Mouse (Mus musculus) layer of hippocampus, postnatal 25 days (tissue): ENCODE results near the gene Rab11b. TPM values are rescaled to one million over a fixed set of nuclear protein-coding genes. Genes with fewer than 3 reads are reported as not detected.

Experiments
- DNase-seq, 2 experiments: peaks; one replicate each; pipeline ENCODE4 v3.0.0; 2022; ENCODE audit warnings: mixed read lengths in 2 of 2, low spot score in 1 of 2; ENCODE audit errors: extremely low spot score in 1 of 2
- total RNA-seq, 2 experiments: library from RNA; stranded (reverse); gene quantifications; 2 replicates each; pipeline ENCODE4 v1.2.3; 2021

Rab11b gene
- total RNA-seq, 2 experiments from 2014 or later: 304 to 328 TPM

DNA sequence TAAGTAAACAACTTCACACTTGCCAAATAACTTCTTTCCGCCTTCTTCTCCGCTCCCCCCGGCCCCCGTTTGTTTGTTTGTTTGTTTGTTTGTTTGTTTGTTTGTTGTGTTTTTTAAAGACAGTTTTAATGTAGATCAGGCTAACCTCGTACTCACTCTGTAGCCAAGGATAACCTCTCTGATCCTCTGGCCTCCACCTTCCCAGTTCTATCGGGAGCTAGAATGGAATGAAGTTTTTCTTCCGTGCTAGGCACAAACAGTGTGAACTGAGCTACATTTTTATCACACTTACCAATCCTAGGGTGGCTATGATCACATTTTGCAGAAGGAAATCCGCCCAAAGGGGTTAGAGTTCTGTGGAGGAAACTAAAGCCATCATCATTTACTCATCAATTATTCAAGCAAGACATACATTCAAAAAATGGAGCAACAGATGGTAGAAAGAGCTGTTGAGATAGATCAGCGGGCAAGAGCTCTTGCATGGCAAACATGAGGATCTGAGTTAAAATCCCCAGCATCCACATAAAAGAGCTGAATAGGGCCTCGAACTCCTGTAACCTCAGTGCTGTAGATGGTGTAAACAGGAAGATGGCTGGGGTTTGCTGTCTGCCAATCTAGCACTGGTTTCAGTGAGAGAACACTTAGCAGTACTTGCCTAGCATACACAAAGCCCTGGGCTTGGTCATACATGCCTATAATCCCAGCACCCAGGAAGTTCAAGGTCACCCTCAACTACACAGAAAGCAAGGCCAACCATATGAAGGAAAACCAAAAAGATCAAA, 41.2 kb downstream of the Rab11b start:
- no peak for DNase-seq

DNA sequence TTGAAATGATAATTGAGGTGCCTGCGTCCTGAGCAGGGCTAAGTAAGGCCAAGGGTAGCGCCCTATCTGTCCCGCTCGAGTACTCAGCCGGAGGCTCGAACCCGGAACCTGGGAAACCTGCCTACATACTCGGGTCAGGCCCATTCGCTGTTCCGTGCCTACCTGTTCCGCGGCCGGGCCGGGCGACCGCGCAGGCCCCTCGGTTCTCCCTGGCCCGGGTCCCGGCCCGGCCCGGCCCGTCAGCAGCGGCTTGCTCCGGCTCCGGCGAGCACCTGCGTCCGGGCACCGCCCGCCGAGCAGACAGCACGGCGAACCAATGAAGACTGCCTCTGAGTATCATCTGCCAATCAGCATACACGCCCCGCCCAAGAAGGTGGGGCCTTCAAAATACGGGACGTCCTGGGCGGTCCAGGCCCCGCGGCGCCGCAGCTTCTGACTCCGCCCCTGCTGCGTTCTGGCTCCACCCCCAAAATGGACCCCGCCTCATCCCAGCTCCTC, 41.9 kb downstream of the Rab11b start, which contains the start of gene March2:
Gene March2, minus strand, starts transcription at position 287 of the 498 bp plus-strand sequence.
- peak; percentile 86 to 88 for DNase-seq

DNA sequence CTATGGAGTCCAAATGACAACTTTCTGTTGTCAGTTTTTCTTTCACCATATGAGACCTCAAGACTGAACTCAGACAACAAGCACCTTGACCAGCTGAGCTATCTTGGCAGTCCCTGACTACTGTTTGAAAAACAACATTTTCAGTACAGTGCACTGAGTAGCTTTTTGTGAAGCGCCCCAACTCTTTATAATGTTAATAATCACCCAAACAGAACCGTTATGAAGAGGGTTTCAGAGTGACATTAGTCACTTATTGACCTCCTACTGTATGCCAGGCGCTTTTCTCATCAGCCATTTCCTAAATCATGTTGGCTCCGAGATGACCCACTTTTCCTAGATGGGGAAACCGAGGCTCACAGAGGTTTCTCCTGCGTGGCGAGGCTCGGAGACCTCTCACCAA, 42.3 kb downstream of the Rab11b start:
- DNase-seq: no peak

DNA sequence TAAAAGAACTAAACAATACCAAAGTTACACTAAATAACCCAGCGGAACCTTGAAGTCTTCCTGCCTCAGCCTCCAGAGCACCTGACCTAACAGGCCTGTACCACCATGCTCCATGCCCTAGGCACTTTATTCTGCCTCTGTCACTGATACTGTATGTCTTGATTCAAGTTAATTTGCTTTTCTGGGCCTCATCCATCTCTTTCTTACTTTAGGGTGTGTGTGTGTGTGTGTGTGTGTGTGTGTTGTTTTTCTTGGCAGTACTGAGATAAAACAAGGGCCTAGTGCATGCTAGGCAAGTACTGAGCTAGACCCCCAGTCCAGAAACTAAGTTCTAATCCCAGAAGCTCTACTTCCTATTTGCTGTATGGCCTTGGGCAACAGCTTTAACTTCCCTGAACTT, 43.1 kb downstream of the Rab11b start:
- DNase-seq: no peak

DNA sequence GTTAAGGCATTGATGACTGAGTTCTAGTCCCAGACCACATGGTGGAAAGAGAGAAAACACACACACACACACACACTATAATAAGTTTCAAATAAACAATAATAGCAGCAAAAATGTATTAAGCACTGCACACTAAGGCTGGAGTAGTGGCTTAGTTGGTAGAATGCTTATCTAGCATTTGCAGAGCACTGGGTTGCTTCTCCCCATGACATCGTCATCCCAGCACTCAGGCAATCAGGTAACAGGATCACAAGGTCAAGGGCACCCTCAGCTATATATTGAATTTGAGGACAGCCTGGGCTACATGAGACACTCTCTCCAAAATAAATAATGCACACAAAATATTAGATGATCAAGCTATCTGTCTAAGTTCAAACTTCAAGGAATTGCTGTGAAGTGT, 45.6 kb downstream of the Rab11b start:
- DNase-seq: no peak

DNA sequence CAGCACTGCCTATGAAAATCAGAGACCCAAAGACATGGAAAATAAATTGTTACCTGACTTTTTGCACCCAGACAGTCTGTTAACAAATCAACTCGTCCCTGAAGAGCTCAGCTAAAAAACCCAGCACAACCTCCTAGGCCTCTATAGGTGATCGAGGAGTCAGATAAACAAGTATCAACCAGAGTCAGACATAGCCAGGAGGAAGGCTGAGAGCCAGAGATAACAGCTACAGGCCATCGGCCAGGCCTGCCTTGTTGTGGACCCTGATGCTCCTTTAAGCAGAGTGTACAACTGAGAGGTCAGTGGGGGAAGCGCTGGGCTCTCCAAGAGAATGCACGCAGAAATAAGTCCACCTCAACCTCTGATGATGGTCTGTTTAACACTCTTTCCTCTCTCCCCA, 47.1 kb downstream of the Rab11b start:
- no peak for DNase-seq

DNA sequence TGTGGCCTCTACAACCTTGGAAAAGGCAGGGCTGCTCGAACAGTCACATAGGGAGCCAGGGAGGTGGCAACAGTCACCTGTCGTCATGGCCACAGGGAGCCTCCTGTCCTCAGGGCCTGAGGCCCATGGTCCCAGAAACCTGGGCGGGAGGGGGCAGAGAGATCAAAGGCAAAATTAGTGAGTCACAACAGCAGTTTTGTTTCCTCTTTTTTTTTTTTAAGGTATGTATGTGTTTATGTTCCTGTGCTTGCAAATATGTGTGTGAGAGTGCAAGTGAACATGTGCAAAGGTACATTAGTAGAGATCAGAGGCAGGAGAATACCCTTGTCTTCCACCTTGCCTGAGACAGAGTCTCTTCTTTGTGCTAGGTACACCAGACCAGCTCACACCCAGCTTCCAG, 50.5 kb downstream of the Rab11b start:
- no peak for DNase-seq

DNA sequence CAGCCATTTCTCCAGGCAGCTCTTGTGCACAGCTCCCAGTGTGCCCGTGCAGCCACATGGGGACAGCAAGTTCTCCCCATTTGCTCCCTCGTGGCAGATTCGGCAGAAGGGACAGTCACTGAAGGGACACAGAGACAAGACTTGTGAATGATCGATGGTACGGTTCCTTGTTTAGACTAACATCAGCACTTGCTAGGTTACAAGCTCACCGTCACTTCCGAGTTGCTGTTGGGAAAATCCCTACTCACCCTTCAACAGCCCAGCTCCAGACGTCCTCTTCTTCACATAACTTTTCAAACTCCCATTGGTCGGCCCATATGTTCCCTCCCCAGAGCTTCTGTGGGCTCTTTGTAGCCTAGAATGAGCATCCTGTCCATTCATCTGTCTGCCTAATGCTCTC, 57.2 kb downstream of the Rab11b start:
- no peak for DNase-seq

DNA sequence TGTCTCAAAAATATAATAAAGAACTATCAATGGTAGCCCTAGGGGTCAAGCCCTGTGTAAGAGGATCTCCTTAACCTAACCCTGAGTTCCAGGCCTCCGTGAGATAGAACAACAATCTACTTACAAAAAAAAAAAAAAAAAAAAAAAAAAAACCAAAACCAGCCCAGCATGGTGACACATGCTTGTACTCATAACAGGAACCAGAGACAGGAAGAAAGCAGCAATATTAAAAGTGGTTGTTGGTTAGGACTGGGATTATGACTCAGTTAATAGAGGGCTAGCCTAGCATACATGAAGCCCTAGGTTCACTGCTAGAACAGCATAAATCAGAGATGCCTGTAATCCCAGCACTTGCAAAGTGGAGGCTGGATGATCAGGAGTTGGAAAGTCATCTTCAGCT, 58.2 kb downstream of the Rab11b start:
- DNase-seq: no peak

DNA sequence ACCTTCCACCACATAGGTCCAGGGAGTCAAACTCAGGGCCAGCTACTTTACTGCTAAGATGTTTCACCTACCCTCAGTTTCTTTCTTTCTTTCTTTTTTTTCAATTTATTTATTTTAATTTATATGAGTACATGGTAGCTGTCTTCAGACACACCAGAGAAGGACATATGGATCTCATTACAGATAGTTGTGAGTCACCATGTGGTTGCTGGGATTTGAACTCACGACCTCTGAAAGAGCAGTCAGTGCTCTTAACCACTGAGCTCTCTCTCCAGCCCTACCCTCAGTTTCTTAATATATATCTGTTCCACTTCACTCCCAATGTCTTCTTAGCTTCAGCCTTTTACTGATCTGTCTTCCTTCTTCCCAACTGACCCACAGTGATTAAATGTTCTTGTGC, 64.9 kb downstream of the Rab11b start:
- DNase-seq: no peak

Other genes starting within 250 kb of the Rab11b start
- gene Adamts10, start 236.3 kb downstream of the Rab11b start, total RNA-seq: 10 to 100 TPM; 24.5 to 36.0 TPM
- 1 to 10 TPM; 1.8 to 2.0 TPM for gene Myo1f, start 204.8 kb downstream of the Rab11b start, total RNA-seq
- gene Zfp414, start 131.4 kb downstream of the Rab11b start, total RNA-seq: 10 to 100 TPM; 42.8 to 52.2 TPM
- gene Pram1, start 122.5 kb downstream of the Rab11b start, total RNA-seq: under 1 TPM in 1 of 2 experiments, not detected in 1; 0.27 TPM
- 100 to 1,000 TPM; 129 to 152 TPM for gene Hnrnpm, start 73.7 kb downstream of the Rab11b start, total RNA-seq
- gene March2, start 41.9 kb downstream of the Rab11b start, total RNA-seq: 10 to 100 TPM; 80.9 to 84.4 TPM
- 1 to 10 TPM; 3.8 to 4.0 TPM for gene Angptl4, start 21.3 kb upstream of the Rab11b start, total RNA-seq
- 10 to 100 TPM; 27.8 to 35.8 TPM for gene Kank3, start 50.0 kb upstream of the Rab11b start, total RNA-seq
- 100 to 1,000 TPM; 728 to 834 TPM for gene Rps28, start 64.0 kb upstream of the Rab11b start, total RNA-seq
- gene Ndufa7, start 64.0 kb upstream of the Rab11b start, total RNA-seq: 100 to 1,000 TPM; 214 to 222 TPM
- 10 to 100 TPM; 23.7 to 23.8 TPM for gene Cd320, start 82.6 kb upstream of the Rab11b start, total RNA-seq
- not detected for gene Gm7029, start 113.3 kb upstream of the Rab11b start, total RNA-seq
- 1 to 10 TPM; 1.9 to 2.1 TPM for gene Kifc1, start 130.1 kb upstream of the Rab11b start, total RNA-seq
- not detected for gene Platr17, start 144.6 kb upstream of the Rab11b start, total RNA-seq
- gene Daxx, start 148.9 kb upstream of the Rab11b start, total RNA-seq: 10 to 100 TPM; 27.4 to 27.9 TPM
- 10 to 100 TPM; 36.2 to 37.0 TPM for gene Tapbp, start 155.4 kb upstream of the Rab11b start, total RNA-seq
- 10 to 100 TPM; 27.7 to 29.6 TPM for gene Zbtb22, start 155.4 kb upstream of the Rab11b start, total RNA-seq
- 10 to 100 TPM; 53.4 to 72.7 TPM for gene Rgl2, start 169.0 kb upstream of the Rab11b start, total RNA-seq
- gene Pfdn6, start 179.8 kb upstream of the Rab11b start, total RNA-seq: 10 to 100 TPM; 95.7 to 97.8 TPM
- 10 to 100 TPM; 13.2 to 14.2 TPM for gene Wdr46, start 180.1 kb upstream of the Rab11b start, total RNA-seq
- 1 to 10 TPM; 6.0 to 6.6 TPM for gene B3galt4, start 191.0 kb upstream of the Rab11b start, total RNA-seq
- gene Vps52, start 195.3 kb upstream of the Rab11b start, total RNA-seq: 10 to 100 TPM; 85.0 to 95.9 TPM
- gene Rps18, start 195.5 kb upstream of the Rab11b start, total RNA-seq: 100 to 1,000 TPM; 311 to 351 TPM
- 10 to 100 TPM; 15.8 to 19.7 TPM for gene H2-K1, start 239.8 kb upstream of the Rab11b start, total RNA-seq